Mouse (Mus musculus): Measurements from ENCODE around the gene Tdrd3. TPM values are rescaled to one million over a fixed set of nuclear protein-coding genes. Genes with fewer than 3 reads are reported as not detected.

The Tdrd3 gene
- 10 to 100 TPM; 22.9 to 26.1 TPM for total RNA-seq (2021)
- long read RNA-seq, experiment 1, transcript Tdrd3-202 (14 exons, 2,657 nt): major isoform, 17 of 31 reads
- long read RNA-seq, experiment 1, partial matches to known transcripts: 0 of 31 reads
- long read RNA-seq, experiment 1, other reads (novel, unspliced or antisense): 14 of 31 reads
- long read RNA-seq, experiment 2, transcript Tdrd3-202 (14 exons, 2,657 nt): major isoform, 9 of 26 reads
- long read RNA-seq, experiment 2, partial matches to known transcripts: 1 of 26 reads
- long read RNA-seq, experiment 2, other reads (novel, unspliced or antisense): 15 of 26 reads

DNA sequence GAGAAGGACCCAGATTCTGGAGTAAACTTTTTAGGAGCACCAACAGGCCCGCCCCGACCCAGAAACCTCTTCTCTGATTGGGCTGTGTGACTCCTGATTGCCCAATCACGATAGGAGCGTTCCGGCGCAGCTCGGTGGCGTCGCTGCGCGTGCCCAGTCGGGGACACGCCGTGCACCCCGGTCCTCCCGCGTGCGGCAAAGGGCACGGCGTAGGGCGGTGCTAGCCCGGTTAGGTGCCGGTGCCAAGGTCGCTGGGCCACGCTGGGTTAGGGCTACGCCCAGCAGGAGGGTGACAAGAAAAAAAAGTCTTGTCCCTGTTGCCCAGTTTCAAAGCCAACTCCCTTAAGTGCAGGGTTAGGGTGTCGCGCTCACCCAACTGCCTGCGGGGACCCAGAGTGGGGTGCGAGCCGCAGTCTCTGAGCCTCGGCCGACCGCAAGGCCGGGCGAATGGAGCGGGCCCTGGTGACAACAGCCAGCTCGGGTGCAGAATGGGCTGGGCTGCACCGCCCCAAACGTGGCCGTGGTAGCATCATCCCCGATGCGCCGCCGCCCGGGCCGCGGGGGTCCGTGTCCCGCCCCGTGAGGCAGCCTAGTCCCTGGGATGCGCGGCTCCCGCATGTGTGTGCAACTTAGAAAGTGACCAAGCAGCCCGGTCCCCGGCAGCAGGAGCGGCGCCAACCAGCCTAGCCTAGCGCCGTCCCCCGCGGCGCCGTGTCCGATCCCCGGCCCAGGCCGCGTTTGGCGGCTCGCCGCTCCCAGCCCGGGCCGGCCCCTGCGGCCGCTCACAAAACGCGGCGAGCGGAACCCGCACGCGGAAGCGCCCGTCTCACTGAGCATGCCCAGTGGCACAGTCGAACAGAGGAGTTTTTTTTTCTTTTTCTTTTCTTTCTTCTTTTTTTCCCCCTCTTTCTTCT is at the start of gene Tdrd3:
TSS of gene Tdrd3 (plus strand) at position 832 of the 914 bp plus-strand sequence.
- intact Hi-C loops (cut with DNase I): loop anchor here (5.0 kb wide), 1 partner anchor 36 kb away; no protein-coding TSS in a partner anchor
- DNase-seq: peak; percentile 95

DNA sequence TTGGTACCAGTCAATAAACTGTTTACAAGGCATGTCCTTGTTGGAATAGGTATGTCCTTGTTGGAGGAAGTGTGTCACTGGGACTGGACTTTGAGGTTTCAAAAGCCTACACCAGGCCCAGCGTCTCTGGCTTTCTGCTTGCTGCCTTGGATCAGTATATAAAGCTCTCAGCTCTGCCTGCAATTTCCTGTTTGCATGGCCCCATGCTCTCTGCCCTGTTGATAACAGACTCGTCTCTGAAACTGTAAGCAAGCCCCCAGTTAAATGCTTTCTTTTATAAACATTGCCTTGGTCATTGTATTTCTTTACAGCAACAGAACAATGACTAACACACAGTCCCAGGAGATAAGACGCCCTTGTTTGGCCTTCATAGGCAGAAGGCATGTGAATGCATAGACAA is 49.3 kb upstream of the Tdrd3 start:
- DNase-seq: no peak
- intact Hi-C loops (cut with DNase I): no loop called here

DNA sequence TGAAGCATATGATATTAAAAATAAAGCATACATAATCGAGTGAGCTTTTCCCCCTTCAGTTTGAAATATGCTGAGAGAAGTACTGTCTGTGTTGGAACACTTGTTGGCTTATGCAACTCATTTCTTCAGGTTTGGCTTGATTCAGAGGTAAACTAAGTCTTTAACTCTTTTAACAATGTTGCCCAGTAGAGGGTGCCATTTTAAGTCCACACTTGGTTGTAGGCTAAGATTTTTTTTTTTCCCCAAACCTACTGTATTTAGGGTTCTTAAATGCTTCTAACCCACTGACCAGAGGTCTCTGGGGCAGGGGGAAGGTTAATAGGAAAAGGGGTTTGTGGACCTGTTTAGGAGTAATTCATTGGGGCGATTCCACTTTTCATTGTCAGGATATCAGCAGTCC is 33.4 kb upstream of the Tdrd3 start:
- intact Hi-C loops (cut with DNase I): no loop called here
- DNase-seq: no peak

GRCm38 (mm10) chr14:87384288-87385268 is 31.9 kb upstream of the Tdrd3 start:
- DNase-seq: no peak
- intact Hi-C loops (cut with DNase I): no loop called here

GRCm38 (mm10) chr14:87393096-87393495 is 23.3 kb upstream of the Tdrd3 start:
- DNase-seq: no peak

DNA sequence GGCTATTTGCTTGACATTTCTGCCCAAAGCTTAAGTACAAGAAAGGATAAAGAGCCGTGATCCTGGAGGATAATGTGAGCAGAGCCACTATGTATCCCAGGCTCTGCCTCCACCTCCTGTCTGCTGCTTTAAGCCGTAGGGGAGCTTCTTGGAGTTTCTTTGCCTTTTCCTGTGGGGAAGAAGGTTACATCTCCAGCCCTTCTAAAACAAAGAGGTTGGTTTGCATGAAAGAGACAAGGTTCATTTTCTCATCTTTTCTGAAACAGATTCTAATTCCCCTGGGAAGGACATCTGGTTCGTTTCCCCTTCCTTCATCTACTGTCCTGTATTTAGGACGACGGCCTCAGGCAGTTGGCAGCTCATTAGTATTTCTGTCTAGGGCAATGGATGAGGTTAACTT is 19.8 kb upstream of the Tdrd3 start:
- no peak for DNase-seq
- intact Hi-C loops (cut with DNase I): no loop called here

More at GRCm38 (mm10) chr14:87393096-87393495, 23.3 kb upstream of the Tdrd3 start:
- intact Hi-C loops (cut with DNase I): no loop called here

DNA sequence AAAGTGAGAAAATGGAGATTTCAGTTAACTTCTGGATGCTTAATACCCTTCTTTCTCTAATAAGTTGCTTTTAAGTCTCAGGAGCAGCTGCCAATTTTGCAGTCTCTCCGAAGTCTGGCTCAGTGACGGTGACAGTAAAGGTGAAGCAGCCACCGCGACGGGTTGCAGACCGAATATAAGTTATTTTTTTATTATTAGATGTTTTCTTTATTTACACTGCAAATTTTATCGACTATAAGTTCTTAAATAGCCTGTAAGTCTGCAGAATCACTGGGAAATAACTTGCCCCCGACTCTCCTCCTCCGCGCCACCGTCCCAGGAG is 992 bp upstream of the Tdrd3 start:
- DNase-seq: no peak
- intact Hi-C loops (cut with DNase I): loop anchor here (5.0 kb wide), 1 partner anchor 37 kb away; no protein-coding TSS in a partner anchor

- intact Hi-C loops (cut with DNase I): loop anchor here (5.0 kb wide), 1 partner anchor 35 kb away; no protein-coding TSS in a partner anchor
- DNase-seq: peak; percentile 72 to 77
Measured at GRCm38 (mm10) chr14:87416755-87417690, 584 bp downstream of the Tdrd3 start.

DNA sequence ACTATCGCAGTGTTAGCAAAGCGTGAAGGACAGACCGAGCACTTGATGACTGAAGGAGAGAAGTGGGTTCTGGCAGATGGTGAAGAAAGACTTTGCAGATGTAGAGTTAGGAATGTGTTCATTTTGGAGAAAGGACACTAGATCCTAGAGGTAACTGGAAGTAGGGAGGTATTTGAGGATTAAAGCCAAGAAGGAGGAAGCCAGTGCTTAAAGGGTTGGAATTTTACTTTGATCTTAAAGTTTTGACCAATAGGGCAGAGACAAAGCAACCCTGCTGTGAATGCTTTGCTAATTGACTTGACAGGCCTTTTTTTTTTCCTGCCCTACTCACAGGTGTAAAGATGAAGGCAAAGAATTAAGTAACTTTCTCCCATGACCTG is 1.2 kb downstream of the Tdrd3 start:
- DNase-seq: no peak
- intact Hi-C loops (cut with DNase I): loop anchor here (5.0 kb wide), 1 partner anchor 35 kb away; no protein-coding TSS in a partner anchor

DNA sequence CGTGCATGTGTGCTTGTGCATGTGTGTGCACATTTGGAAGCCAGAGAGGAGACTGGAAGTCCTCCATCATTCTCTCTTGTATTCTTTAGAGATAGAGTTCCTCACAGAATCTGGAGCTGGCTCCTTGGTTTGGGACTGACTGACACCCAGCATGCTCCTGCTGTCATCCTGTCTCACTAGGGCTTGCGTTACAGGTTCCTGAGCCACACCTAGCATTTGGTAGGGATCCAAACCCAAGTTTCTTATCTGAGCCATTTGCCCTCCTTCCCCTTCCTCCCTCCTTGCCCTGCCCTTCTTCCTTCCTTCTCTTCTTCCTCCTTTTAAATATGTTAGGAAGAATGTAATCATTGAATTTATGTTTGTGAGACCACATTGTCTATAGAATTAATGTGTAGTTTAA is 3.3 kb downstream of the Tdrd3 start:
- intact Hi-C loops (cut with DNase I): loop anchor here (5.0 kb wide), 1 partner anchor 33 kb away; no protein-coding TSS in a partner anchor
- DNase-seq: no peak

GRCm38 (mm10) chr14:87420576-87420975 is 4.1 kb downstream of the Tdrd3 start:
- intact Hi-C loops (cut with DNase I): no loop called here
- DNase-seq: no peak

DNA sequence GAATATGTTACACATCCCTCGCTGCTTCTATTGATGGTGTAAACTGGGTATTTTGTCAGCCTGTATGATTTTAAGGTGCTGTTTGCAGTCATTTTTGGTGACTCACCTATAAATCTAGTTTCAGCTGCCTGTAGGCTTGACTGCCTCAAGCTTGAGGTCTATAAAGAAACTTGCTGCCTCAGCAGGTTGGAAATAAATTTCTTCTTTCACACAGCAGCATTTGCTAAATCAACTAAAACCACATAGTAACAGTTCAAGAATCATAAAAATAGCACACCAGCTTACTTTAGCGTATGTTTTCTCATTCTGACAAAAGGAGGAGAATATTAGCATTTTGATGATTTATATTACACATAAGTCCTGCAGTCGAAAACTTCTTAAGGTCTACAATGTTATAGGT is 6.0 kb downstream of the Tdrd3 start:
- DNase-seq: no peak
- intact Hi-C loops (cut with DNase I): no loop called here

DNA sequence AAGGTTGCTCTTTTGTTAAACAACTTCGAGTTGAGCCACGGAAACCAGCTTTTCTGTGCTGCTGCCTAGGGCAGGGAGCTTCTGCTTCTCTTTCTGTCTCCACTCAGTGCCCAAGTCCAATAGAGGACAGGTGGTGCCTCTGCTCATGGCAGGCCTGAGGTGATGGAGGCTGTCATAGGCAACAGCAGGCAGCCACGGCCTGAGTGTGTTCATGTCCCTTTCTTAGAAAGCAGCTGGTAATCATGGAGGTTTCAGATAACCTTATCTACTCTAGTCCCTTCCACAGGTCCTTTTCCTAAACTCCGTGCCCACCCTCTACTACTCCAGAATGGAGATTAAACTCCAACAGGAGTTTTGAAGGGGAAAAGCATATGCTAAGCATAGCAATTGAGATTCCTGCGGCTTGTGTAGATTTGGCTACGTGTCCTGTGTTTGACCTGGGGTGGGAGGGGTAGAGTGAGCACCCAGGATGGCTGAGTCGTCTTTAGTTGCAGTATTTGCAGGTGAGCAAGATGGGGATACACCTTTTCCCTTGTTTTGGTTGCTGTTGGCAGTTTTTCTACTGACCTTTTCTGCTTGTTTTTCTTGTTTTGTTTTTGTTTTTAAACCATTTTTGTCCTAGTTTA is 10.0 kb downstream of the Tdrd3 start:
- DNase-seq: no peak
- intact Hi-C loops (cut with DNase I): no loop called here

- intact Hi-C loops (cut with DNase I): no loop called here
- no peak for DNase-seq
Measured at GRCm38 (mm10) chr14:87427032-87427431, 10.6 kb downstream of the Tdrd3 start.

- DNase-seq: no peak
- intact Hi-C loops (cut with DNase I): no loop called here
Measured at GRCm38 (mm10) chr14:87427659-87428289, 11.3 kb downstream of the Tdrd3 start.

DNA sequence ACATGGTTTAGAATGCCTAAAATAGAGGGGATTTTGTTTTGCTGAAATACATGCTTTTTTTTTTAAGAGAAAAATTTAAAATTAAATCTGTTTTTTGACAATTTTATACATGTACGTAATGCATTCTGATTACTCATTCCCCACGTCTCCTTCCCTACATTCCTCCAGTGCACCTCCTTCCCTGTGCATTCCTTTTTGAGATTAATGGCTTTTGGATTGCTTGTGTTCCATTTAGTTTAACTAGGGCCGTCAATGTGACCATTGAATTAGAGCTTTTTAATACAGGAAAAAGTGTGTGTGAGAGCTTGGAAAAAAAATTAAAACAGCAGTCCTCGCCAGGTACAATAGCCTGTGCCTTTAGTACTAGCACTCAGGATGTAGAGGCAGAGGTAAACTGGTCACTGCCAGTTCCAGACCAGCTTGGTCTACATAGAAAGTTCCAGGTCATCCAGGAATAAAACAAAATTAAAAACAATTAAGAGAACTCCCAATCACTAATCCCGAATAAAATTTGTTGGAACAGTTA is 17.0 kb downstream of the Tdrd3 start:
- no peak for DNase-seq
- intact Hi-C loops (cut with DNase I): no loop called here

GRCm38 (mm10) chr14:87435382-87435781 is 18.9 kb downstream of the Tdrd3 start:
- intact Hi-C loops (cut with DNase I): no loop called here
- DNase-seq: no peak

DNA sequence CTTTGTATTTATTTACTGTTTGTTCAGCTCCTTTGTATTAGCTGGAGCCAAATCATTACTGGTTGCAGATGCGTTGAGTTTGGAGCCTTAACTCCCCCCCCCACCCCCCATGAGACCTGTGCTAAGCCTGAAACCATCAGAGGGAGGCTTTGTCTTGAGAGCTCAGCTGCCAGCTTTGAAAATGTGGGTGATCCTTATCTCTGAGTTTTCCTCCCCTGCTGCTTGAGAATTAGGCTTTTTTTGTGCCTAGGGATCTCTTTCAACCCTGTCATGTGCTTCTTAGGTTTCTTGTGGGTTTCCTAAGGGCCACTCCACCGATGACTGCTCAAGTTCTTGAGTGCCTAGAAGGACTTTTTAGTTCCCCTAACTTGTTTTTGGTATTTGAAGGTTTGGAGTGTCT is 23.3 kb downstream of the Tdrd3 start:
- intact Hi-C loops (cut with DNase I): no loop called here
- no peak for DNase-seq
